Mouse (Mus musculus): ENCODE measurements around the gene Ptprd.

Ptprd gene

GRCm38 (mm10) chr4:77558404-77559202, 653.2 kb downstream of the Ptprd start:
- in situ Hi-C loops (cut with MboI, MseI) = no loop called here

GRCm38 (mm10) chr4:77555841-77556240, 655.9 kb downstream of the Ptprd start:
- in situ Hi-C loops (cut with MboI, MseI) = no loop called here

- in situ Hi-C loops (cut with MboI, MseI) = no loop called here
Measured at GRCm38 (mm10) chr4:77537843-77538242, 673.9 kb downstream of the Ptprd start.

GRCm38 (mm10) chr4:77537336-77537735, 674.4 kb downstream of the Ptprd start:
- in situ Hi-C loops (cut with MboI, MseI) = no loop called here

GRCm38 (mm10) chr4:77535601-77536000, 676.2 kb downstream of the Ptprd start:
- in situ Hi-C loops (cut with MboI, MseI) = no loop called here

- in situ Hi-C loops (cut with MboI, MseI) = no loop called here
Measured at GRCm38 (mm10) chr4:77534553-77534952, 677.2 kb downstream of the Ptprd start.

- in situ Hi-C loops (cut with MboI, MseI) = no loop called here
Measured at GRCm38 (mm10) chr4:77519166-77519565, 692.6 kb downstream of the Ptprd start.

GRCm38 (mm10) chr4:77513914-77514628, 697.7 kb downstream of the Ptprd start:
- in situ Hi-C loops (cut with MboI, MseI) = no loop called here

GRCm38 (mm10) chr4:77513041-77513440, 698.7 kb downstream of the Ptprd start:
- in situ Hi-C loops (cut with MboI, MseI) = no loop called here

- in situ Hi-C loops (cut with MboI, MseI) = no loop called here
Measured at GRCm38 (mm10) chr4:77454049-77454448, 757.7 kb downstream of the Ptprd start.

- in situ Hi-C loops (cut with MboI, MseI) = no loop called here
Measured at GRCm38 (mm10) chr4:77399146-77399545, 812.6 kb downstream of the Ptprd start.

GRCm38 (mm10) chr4:77361728-77362127, 850.0 kb downstream of the Ptprd start:
- in situ Hi-C loops (cut with MboI, MseI) = no loop called here

GRCm38 (mm10) chr4:77327198-77327597, 884.6 kb downstream of the Ptprd start:
- in situ Hi-C loops (cut with MboI, MseI) = no loop called here

GRCm38 (mm10) chr4:77317060-77317680, 894.6 kb downstream of the Ptprd start:
- in situ Hi-C loops (cut with MboI, MseI) = no loop called here

GRCm38 (mm10) chr4:77316644-77317043, 895.1 kb downstream of the Ptprd start:
- in situ Hi-C loops (cut with MboI, MseI) = no loop called here

GRCm38 (mm10) chr4:77310127-77310788, 901.5 kb downstream of the Ptprd start:
- in situ Hi-C loops (cut with MboI, MseI) = no loop called here

GRCm38 (mm10) chr4:77283423-77283822, 928.3 kb downstream of the Ptprd start:
- in situ Hi-C loops (cut with MboI, MseI) = no loop called here

GRCm38 (mm10) chr4:77277913-77278312, 933.8 kb downstream of the Ptprd start:
- in situ Hi-C loops (cut with MboI, MseI) = loop anchor here (10.0 kb wide), 1 partner anchor 1407 kb away; no protein-coding TSS in a partner anchor

GRCm38 (mm10) chr4:77259972-77260290, 951.8 kb downstream of the Ptprd start:
- in situ Hi-C loops (cut with MboI, MseI) = no loop called here

GRCm38 (mm10) chr4:77259250-77259971, 952.4 kb downstream of the Ptprd start:
- in situ Hi-C loops (cut with MboI, MseI) = no loop called here

- in situ Hi-C loops (cut with MboI, MseI) = no loop called here
Measured at GRCm38 (mm10) chr4:77251188-77251587, 960.6 kb downstream of the Ptprd start.

Data from regulatory T cell (primary cell).